Comparison of ENCODE assay signal across 11 mouse cellular contexts in genomic region chr2:48381481-48382075, GRCm38 (mm10).
DNase-seq lines count a peak whose midpoint lies in the region; ATAC-seq and TF ChIP-seq lines count a peak whose summit lies in the region.
"Had no signal": no experiment of that assay in that cellular context is flagged by ENCODE, and none has a peak within 500 bp of the region (broad histone marks: within the 10 kb centered on the region; RNA-seq: fewer than 3 reads in every experiment).

No protein-coding gene starts in this region.

- ATAC-seq in limb, embryonic 15.5 days (ENCODE audit: insufficient number of reproducible peaks, low FRiP score, low TSS enrichment, low read depth), result no peak
- peak; percentile 57 for ATAC-seq in megakaryocyte progenitor cell, adult 5-6 weeks (replicated peaks; ENCODE audit: poor library complexity)
- ATAC-seq in erythroblast, adult 5-6 weeks (replicated peaks; ENCODE audit: low FRiP score, poor library complexity, severe bottlenecking), result no peak

- no peaks in the 10 kb centered on the region for H3K4me1 ChIP-seq in limb, embryonic 15.5 days
- 0 out of 2 replicates have a peak, but pooled peaks cover 4% of the 10 kb centered on the region for H3K4me1 ChIP-seq in limb, embryonic 10.5 days
- peaks cover 7% of the 10 kb centered on the region; the same call in 1 of the 2 replicates for H3K4me1 ChIP-seq in brown adipose tissue, adult 24 weeks (ENCODE audit: control insufficient read depth, insufficient read depth, insufficient read length, low read length)
- H3K4me1 ChIP-seq in kidney, adult 2 months (ENCODE audit: control insufficient read depth, insufficient read depth, low read length), result no peaks in the 10 kb centered on the region
- H3K4me1 ChIP-seq in hindbrain, embryonic 10.5 days (replicated peaks), result no peaks in the 10 kb centered on the region

- H3K9ac ChIP-seq in limb, embryonic 15.5 days, result no peak overlapping the region

- no peak for TF ChIP-seq POLR2A in kidney, adult 2 months (IDR thresholded peaks at IDR 0.05; ENCODE audit: low read depth, low read length)

- H3K4me3 ChIP-seq in limb, embryonic 15.5 days, result no peak overlapping the region
- H3K4me3 ChIP-seq in limb, embryonic 10.5 days, result no peak overlapping the region
- H3K4me3 ChIP-seq in brown adipose tissue, adult 24 weeks (ENCODE audit: insufficient read depth, low read depth, low read length), result peak overlapping the region; percentile 51
- no peak overlapping the region; the same call in 1 of the 2 replicates for H3K4me3 ChIP-seq in kidney, adult 2 months (ENCODE audit: insufficient read depth, low read depth, low read length)
- H3K4me3 ChIP-seq in hindbrain, embryonic 10.5 days, result no peak overlapping the region
- H3K4me3 ChIP-seq: erythroblast, embryonic 14.5 days had no signal

- 75% methylated on average over 14 of the region's 14 CpGs for WGBS in limb, embryonic 15.5 days
- 87% methylated on average over 14 of the region's 14 CpGs for WGBS in limb, embryonic 10.5 days
- 66% methylated on average over 14 of the region's 14 CpGs for WGBS in kidney, adult 2 months
- WGBS in hindbrain, embryonic 10.5 days, result 90% methylated on average over 14 of the region's 14 CpGs

- H3K4me2 ChIP-seq in limb, embryonic 15.5 days, result no peak overlapping the region

- DNase-seq in limb, embryonic 10.5 days (ENCODE audit: low spot score), result no peak
- peak; percentile 64 for DNase-seq in kidney, adult 2 months
- DNase-seq in thymus, postnatal 25 days, result no peak
- DNase-seq in hindbrain, embryonic 10.5 days (ENCODE audit: low spot score), result no peak
- DNase-seq: adrenal gland, postnatal 25 days; cerebellum, adult 9-10 months had no signal

- H3K9me3 ChIP-seq in limb, embryonic 15.5 days, result no peaks in the 10 kb centered on the region
- H3K9me3 ChIP-seq in limb, embryonic 10.5 days (replicated peaks), result no peaks in the 10 kb centered on the region
- no peaks in the 10 kb centered on the region for H3K9me3 ChIP-seq in hindbrain, embryonic 10.5 days

- H3K27me3 ChIP-seq in limb, embryonic 15.5 days, result no peaks in the 10 kb centered on the region
- no peaks in the 10 kb centered on the region for H3K27me3 ChIP-seq in limb, embryonic 10.5 days (ENCODE audit: low read depth, poor library complexity, severe bottlenecking)
- no peaks in the 10 kb centered on the region for H3K27me3 ChIP-seq in kidney, adult 2 months (replicated peaks; ENCODE audit: control insufficient read depth, insufficient read depth, low read length)
- H3K27me3 ChIP-seq in hindbrain, embryonic 10.5 days (ENCODE audit: insufficient read depth, poor library complexity, severe bottlenecking), result no peaks in the 10 kb centered on the region

- no peak for TF ChIP-seq CTCF in kidney, adult 2 months (conservative IDR thresholded peaks at IDR 0.05; ENCODE audit: insufficient read depth, insufficient read length, low read depth, low read length)

- H3K36me3 ChIP-seq in limb, embryonic 15.5 days, result no peaks in the 10 kb centered on the region
- no peaks in the 10 kb centered on the region for H3K36me3 ChIP-seq in limb, embryonic 10.5 days
- H3K36me3 ChIP-seq in kidney, adult 2 months (ENCODE audit: control insufficient read depth, insufficient read depth, low read length), result no peaks in the 10 kb centered on the region
- H3K36me3 ChIP-seq in hindbrain, embryonic 10.5 days, result no peaks in the 10 kb centered on the region

- H3K27ac ChIP-seq in limb, embryonic 15.5 days, result peak overlapping the region; percentile 22; the same call in 1 of the 2 replicates
- H3K27ac ChIP-seq in limb, embryonic 10.5 days, result no peak overlapping the region
- peak overlapping the region; percentile 93 for H3K27ac ChIP-seq in brown adipose tissue, adult 24 weeks (replicated peaks; ENCODE audit: low read depth, low read length)
- H3K27ac ChIP-seq in kidney, adult 2 months (ENCODE audit: insufficient read depth, low read depth, low read length), result peak overlapping the region; percentile 85
- no peak overlapping the region for H3K27ac ChIP-seq in hindbrain, embryonic 10.5 days

Comparison
In these comparisons a context has a peak if more than half of its experiments do, and no peak if none do; other contexts are left out.
1. H3K27ac ChIP-seq: peak in limb, embryonic 15.5 days (single experiment), brown adipose tissue, adult 24 weeks (single experiment) and kidney, adult 2 months (single experiment); none in limb, embryonic 10.5 days (single experiment) and hindbrain, embryonic 10.5 days (single experiment).